ENCODE assay signal across 11 mouse cellular contexts in the genomic region with DNA sequence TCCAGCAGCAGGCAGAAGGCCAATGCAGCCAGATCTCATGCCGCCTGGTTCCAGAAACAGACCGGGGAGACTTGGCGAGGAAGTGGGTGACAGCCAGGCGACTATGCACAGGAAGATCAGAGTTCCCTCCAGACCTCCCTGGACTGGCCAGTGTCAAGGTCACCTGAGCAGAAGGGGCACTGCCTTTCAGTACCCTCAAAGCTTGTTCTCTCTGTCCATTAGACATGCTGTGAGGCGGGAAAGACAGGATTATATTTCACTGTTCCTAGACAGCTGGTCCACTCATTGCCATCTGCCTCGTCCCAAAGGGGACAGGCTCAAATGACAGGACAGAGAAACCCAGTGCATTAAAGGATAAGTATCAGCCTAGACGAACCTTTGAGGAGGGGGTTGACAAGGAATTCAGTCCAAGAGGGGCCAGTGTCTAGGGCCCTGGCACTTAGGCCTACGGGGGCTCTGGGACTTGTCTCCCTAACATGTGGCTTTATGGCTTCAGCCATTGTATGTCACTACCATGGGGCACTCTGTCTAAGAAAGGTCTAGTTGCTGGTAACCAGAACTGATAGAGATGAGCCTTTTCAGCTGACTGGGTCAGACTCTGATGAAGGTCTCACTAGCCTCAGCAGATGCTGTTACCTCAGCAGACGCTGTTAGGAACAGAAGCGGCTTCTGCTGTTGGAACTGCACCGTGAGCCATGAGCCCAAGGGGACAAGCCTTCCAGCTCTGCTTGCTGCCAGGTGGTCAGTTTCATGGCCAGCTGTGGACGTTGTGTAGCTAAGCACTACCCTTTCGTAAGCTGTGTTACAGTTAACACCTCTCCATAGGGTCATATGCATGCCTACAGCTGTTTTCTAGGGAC. TPM values are rescaled to one million over a fixed set of nuclear protein-coding genes. Genes with fewer than 3 reads are reported as not detected.
DNase-seq lines count a peak whose midpoint lies in the region; ATAC-seq lines count a peak whose summit lies in the region.
"Had no signal": no experiment of that assay in that cellular context is flagged by ENCODE, and none has a peak within 500 bp of the region (broad histone marks: within the 10 kb centered on the region; RNA-seq: fewer than 3 reads in every experiment).

No protein-coding gene starts in this region.

- H3K9me3 ChIP-seq in heart, embryonic 15.5 days (replicated peaks) = no peaks in the 10 kb centered on the region
- H3K9me3 ChIP-seq in heart, embryonic 11.5 days (replicated peaks; ENCODE audit: control insufficient read depth, low read length) = no peaks in the 10 kb centered on the region; the same call in 1 of the 2 replicates
- H3K9me3 ChIP-seq in limb, embryonic 10.5 days (replicated peaks) = no peaks in the 10 kb centered on the region

- DNase-seq in embryo, embryonic 10.5 days (ENCODE audit: low spot score) = peak; percentile 36
- no peak for DNase-seq in limb, embryonic 10.5 days (ENCODE audit: low spot score)
- DNase-seq in adrenal gland, postnatal 4 days (ENCODE audit: low spot score in 2 of 2) = no peak
- no peak for DNase-seq in layer of hippocampus, postnatal 25 days (ENCODE audit: extremely low spot score in 1 of 2, low spot score in 1 of 2)
- DNase-seq: liver, postnatal 0 days; right cerebral cortex, postnatal 25 days had no signal

- 61% methylated on average over 13 of the region's 13 CpGs for WGBS in heart, embryonic 15.5 days
- WGBS in heart, embryonic 11.5 days (ENCODE audit: insufficient replicate concordance) = 64% methylated on average over 13 of the region's 13 CpGs
- 77% methylated on average over 13 of the region's 13 CpGs for WGBS in limb, embryonic 10.5 days

- H3K27me3 ChIP-seq in heart, embryonic 15.5 days = no peaks in the 10 kb centered on the region
- H3K27me3 ChIP-seq in heart, embryonic 11.5 days (ENCODE audit: control insufficient read depth, insufficient read depth, low read length) = no peaks in the 10 kb centered on the region
- H3K27me3 ChIP-seq in limb, embryonic 10.5 days (ENCODE audit: low read depth, poor library complexity, severe bottlenecking) = no peaks in the 10 kb centered on the region

- H3K4me3 ChIP-seq in heart, embryonic 15.5 days = no peak overlapping the region
- H3K4me3 ChIP-seq in heart, embryonic 11.5 days (ENCODE audit: low read depth, low read length) = no peak overlapping the region
- no peak overlapping the region for H3K4me3 ChIP-seq in limb, embryonic 10.5 days

- ATAC-seq in heart, embryonic 15.5 days (replicated peaks; ENCODE audit: insufficient number of reproducible peaks, insufficient read depth, low FRiP score, low read depth) = 0 out of 2 replicates have a peak, but pooled peaks have one; percentile 5
- no peak for ATAC-seq in heart, embryonic 11.5 days (replicated peaks; ENCODE audit: insufficient number of reproducible peaks, low FRiP score, low TSS enrichment)
- peak; percentile 59 for ATAC-seq in cerebellum, adult (ENCODE audit: insufficient number of reproducible peaks, low FRiP score, low TSS enrichment)
- ATAC-seq in erythroid progenitor cell, adult 5-6 weeks (replicated peaks; ENCODE audit: low FRiP score, poor library complexity, severe bottlenecking) = no peak
- ATAC-seq: liver, postnatal 0 days had no signal

- no peak overlapping the region for H3K9ac ChIP-seq in heart, embryonic 15.5 days
- no peak overlapping the region for H3K9ac ChIP-seq in heart, embryonic 11.5 days (ENCODE audit: low read depth, low read length)
- H3K9ac ChIP-seq: liver, postnatal 0 days had no signal

- 0 out of 2 replicates have a peak overlapping the region, but pooled peaks have one; percentile 19 for H3K27ac ChIP-seq in heart, embryonic 15.5 days
- H3K27ac ChIP-seq in heart, embryonic 11.5 days (ENCODE audit: low read depth, low read length) = no peak overlapping the region
- peak overlapping the region; percentile 14; the same call in 1 of the 2 replicates for H3K27ac ChIP-seq in limb, embryonic 10.5 days

- no peaks in the 10 kb centered on the region for H3K36me3 ChIP-seq in heart, embryonic 15.5 days
- no peaks in the 10 kb centered on the region for H3K36me3 ChIP-seq in heart, embryonic 11.5 days (ENCODE audit: control insufficient read depth, insufficient read depth, low read length)
- no peaks in the 10 kb centered on the region for H3K36me3 ChIP-seq in limb, embryonic 10.5 days

- H3K4me1 ChIP-seq in heart, embryonic 15.5 days (replicated peaks) = peaks cover 16% of the 10 kb centered on the region; the same call in 1 of the 2 replicates
- H3K4me1 ChIP-seq in heart, embryonic 11.5 days (ENCODE audit: control insufficient read depth, insufficient read depth, low read length) = peaks cover 12% of the 10 kb centered on the region
- H3K4me1 ChIP-seq in limb, embryonic 10.5 days = peaks cover 15% of the 10 kb centered on the region; the same call in 1 of the 2 replicates

- H3K4me2 ChIP-seq in heart, embryonic 15.5 days = no peak overlapping the region
- H3K4me2 ChIP-seq in heart, embryonic 11.5 days = no peak overlapping the region

RNA-seq across cellular contexts. Expression of gene Mreg, which starts 40.9 kb away (rescaled TPM):
- polyA plus RNA-seq in heart, embryonic 15.5 days (2015; fragmentation: Nextera tagmentation; extraction: Ambion mirVana) = 6.0 and 15.2 TPM in 2 replicates
- 4.8 and 4.9 TPM in 2 replicates for polyA plus RNA-seq in heart, embryonic 11.5 days (2014; fragmentation: Nextera tagmentation; extraction: Ambion mirVana)
- polyA plus RNA-seq in limb, embryonic 10.5 days (2016; fragmentation: Nextera tagmentation; extraction: Ambion mirVana) = 3.1 and 4.4 TPM in 2 replicates
- total RNA-seq in adrenal gland, postnatal 4 days (2021) = 1 to 10 TPM; 4.1 to 4.5 TPM
- total RNA-seq in layer of hippocampus, postnatal 25 days (2021) = 1 to 10 TPM; 3.5 to 4.0 TPM
- total RNA-seq in erythroid progenitor cell, adult 5-6 weeks (2015; ENCODE audit: low replicate concordance) = 1.4 TPM in 1 of 2 replicates, not detected in the other
- total RNA-seq in erythroid progenitor cell, adult 5-6 weeks (2017; ENCODE audit: low replicate concordance) = 0.39 TPM in 1 of 2 replicates, not detected in the other
- total RNA-seq: hematopoietic stem cell, adult 5-6 weeks had no signal

Comparison
In these comparisons a context has a peak if more than half of its experiments do, and no peak if none do; other contexts are left out.
1. ATAC-seq: peak in heart, embryonic 15.5 days (single experiment) and cerebellum, adult (single experiment); none in heart, embryonic 11.5 days (single experiment) and erythroid progenitor cell, adult 5-6 weeks (single experiment).